Comparison of ENCODE assay signal across 13 mouse cellular contexts in the genomic region with DNA sequence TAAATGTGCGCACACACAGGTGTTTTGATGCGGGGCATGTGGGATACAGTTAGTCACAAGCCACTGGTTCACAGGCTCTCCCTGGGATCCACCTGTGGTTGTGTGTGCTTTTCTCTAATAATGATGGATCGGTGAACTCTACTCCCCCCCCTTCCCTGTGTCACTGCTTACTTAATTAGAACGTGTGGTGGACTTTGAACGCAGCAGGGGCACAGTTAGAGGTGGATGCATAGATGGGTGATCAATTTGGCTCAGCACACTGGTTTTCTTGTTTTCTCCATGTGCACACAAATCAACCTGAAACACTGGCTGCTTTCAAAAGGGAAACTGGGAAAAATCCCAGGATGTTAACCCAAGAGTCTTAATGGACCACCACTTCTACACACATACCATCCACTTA. TPM values are rescaled to one million over a fixed set of nuclear protein-coding genes. Genes with fewer than 3 reads are reported as not detected.
DNase-seq lines count a peak whose midpoint lies in the region; ATAC-seq and TF ChIP-seq lines count a peak whose summit lies in the region.
"Had no signal": no experiment of that assay in that cellular context is flagged by ENCODE, and none has a peak within 500 bp of the region (broad histone marks: within the 10 kb centered on the region; RNA-seq: fewer than 3 reads in every experiment).

No protein-coding gene starts in this region.

- no peak overlapping the region for H3K9ac ChIP-seq in hindbrain, embryonic 11.5 days (ENCODE audit: low read depth, low read length)
- H3K9ac ChIP-seq in stomach, embryonic 15.5 days: no peak overlapping the region
- H3K9ac ChIP-seq in stomach, postnatal 0 days (ENCODE audit: low read length): no peak overlapping the region
- H3K9ac ChIP-seq in liver, embryonic 15.5 days: no peak overlapping the region

- no peaks in the 10 kb centered on the region for H3K27me3 ChIP-seq in hindbrain, embryonic 10.5 days (ENCODE audit: insufficient read depth, poor library complexity, severe bottlenecking)
- H3K27me3 ChIP-seq in hindbrain, embryonic 11.5 days (ENCODE audit: control insufficient read depth, insufficient read depth, low read length): no peaks in the 10 kb centered on the region
- no peaks in the 10 kb centered on the region for H3K27me3 ChIP-seq in stomach, embryonic 15.5 days (replicated peaks)
- H3K27me3 ChIP-seq in stomach, postnatal 0 days (ENCODE audit: control insufficient read depth, insufficient read depth, low read length): no peaks in the 10 kb centered on the region
- H3K27me3 ChIP-seq in liver, embryonic 15.5 days: peaks cover 28% of the 10 kb centered on the region

- peaks cover 41% of the 10 kb centered on the region for H3K4me1 ChIP-seq in hindbrain, embryonic 10.5 days (replicated peaks)
- peaks cover 6% of the 10 kb centered on the region; the same call in 1 of the 2 replicates for H3K4me1 ChIP-seq in hindbrain, embryonic 11.5 days (replicated peaks; ENCODE audit: control insufficient read depth, insufficient read depth, low read length)
- peaks cover 22% of the 10 kb centered on the region for H3K4me1 ChIP-seq in stomach, embryonic 15.5 days
- no peaks in the 10 kb centered on the region for H3K4me1 ChIP-seq in stomach, postnatal 0 days (replicated peaks; ENCODE audit: control insufficient read depth, insufficient read depth)
- peaks cover 53% of the 10 kb centered on the region for H3K4me1 ChIP-seq in liver, embryonic 15.5 days (replicated peaks)

- ATAC-seq in hindbrain, embryonic 11.5 days (ENCODE audit: low FRiP score): no peak
- no peak for ATAC-seq in stomach, embryonic 15.5 days (ENCODE audit: insufficient read depth, low FRiP score, low read depth)
- ATAC-seq in stomach, postnatal 0 days (ENCODE audit: low FRiP score, low TSS enrichment): no peak
- ATAC-seq in liver, embryonic 15.5 days (ENCODE audit: insufficient read depth): no peak

- H3K36me3 ChIP-seq in hindbrain, embryonic 10.5 days: peaks cover 55% of the 10 kb centered on the region
- H3K36me3 ChIP-seq in hindbrain, embryonic 11.5 days (ENCODE audit: control insufficient read depth, insufficient read depth, low read length): peaks cover 9% of the 10 kb centered on the region
- peaks cover 20% of the 10 kb centered on the region for H3K36me3 ChIP-seq in stomach, embryonic 15.5 days
- H3K36me3 ChIP-seq in stomach, postnatal 0 days (ENCODE audit: control insufficient read depth, insufficient read depth, low read length): peaks cover 13% of the 10 kb centered on the region; the same call in 1 of the 2 replicates
- peaks cover 18% of the 10 kb centered on the region; the same call in 1 of the 2 replicates for H3K36me3 ChIP-seq in liver, embryonic 15.5 days (replicated peaks)

- TF ChIP-seq EP300 in stomach, postnatal 0 days (optimal IDR thresholded peaks at IDR 0.05): no peak

- no peaks in the 10 kb centered on the region for H3K9me3 ChIP-seq in hindbrain, embryonic 10.5 days
- H3K9me3 ChIP-seq in hindbrain, embryonic 11.5 days (ENCODE audit: control insufficient read depth, low read length): no peaks in the 10 kb centered on the region
- no peaks in the 10 kb centered on the region for H3K9me3 ChIP-seq in stomach, embryonic 15.5 days
- H3K9me3 ChIP-seq in stomach, postnatal 0 days (ENCODE audit: control insufficient read depth, low read length): no peaks in the 10 kb centered on the region
- H3K9me3 ChIP-seq in liver, embryonic 15.5 days (replicated peaks): no peaks in the 10 kb centered on the region

- H3K27ac ChIP-seq in hindbrain, embryonic 10.5 days: no peak overlapping the region
- no peak overlapping the region for H3K27ac ChIP-seq in hindbrain, embryonic 11.5 days (ENCODE audit: low read depth, low read length)
- no peak overlapping the region for H3K27ac ChIP-seq in stomach, embryonic 15.5 days
- no peak overlapping the region for H3K27ac ChIP-seq in stomach, postnatal 0 days (replicated peaks)
- peak overlapping the region; percentile 33; the same call in 1 of the 2 replicates for H3K27ac ChIP-seq in liver, embryonic 15.5 days (replicated peaks)

- no peak for TF ChIP-seq CTCF in stomach, postnatal 0 days (IDR thresholded peaks at IDR 0.05; ENCODE audit: low read depth)

- peak overlapping the region; percentile 99; the same call in 1 of the 2 replicates for H3K4me3 ChIP-seq in hindbrain, embryonic 10.5 days
- H3K4me3 ChIP-seq in hindbrain, embryonic 11.5 days (ENCODE audit: low read depth, low read length): no peak overlapping the region
- no peak overlapping the region for H3K4me3 ChIP-seq in stomach, embryonic 15.5 days (replicated peaks)
- H3K4me3 ChIP-seq in stomach, postnatal 0 days (ENCODE audit: low read depth, low read length): no peak overlapping the region
- H3K4me3 ChIP-seq in liver, embryonic 15.5 days (replicated peaks): no peak overlapping the region

- no peak for DNase-seq in hindbrain, embryonic 10.5 days (ENCODE audit: low spot score)
- no peak for DNase-seq in hindbrain, embryonic 11.5 days (ENCODE audit: low spot score)
- no peak for DNase-seq in stomach, postnatal 0 days (ENCODE audit: low spot score)
- DNase-seq in thymus, postnatal 25 days: no peak
- DNase-seq in spleen, postnatal 10 days (ENCODE audit: low spot score in 2 of 2): no peak
- DNase-seq in testis, postnatal 10 days (ENCODE audit: low spot score): no peak
- DNase-seq: cerebellum, postnatal 36 days; gastrocnemius, postnatal 36 days; heart, postnatal 10 days; left cerebral cortex, postnatal 4 days; lung, postnatal 4 days had no signal

- 89% methylated on average over 5 of the region's 5 CpGs for WGBS in hindbrain, embryonic 10.5 days
- WGBS in hindbrain, embryonic 11.5 days: 87% methylated on average over 5 of the region's 5 CpGs
- WGBS in stomach, embryonic 15.5 days: 67% methylated on average over 5 of the region's 5 CpGs
- 72% methylated on average over 5 of the region's 5 CpGs for WGBS in stomach, postnatal 0 days
- 73% methylated on average over 5 of the region's 5 CpGs for WGBS in liver, embryonic 15.5 days (ENCODE audit: insufficient replicate concordance)

- H3K4me2 ChIP-seq in hindbrain, embryonic 11.5 days (replicated peaks; ENCODE audit: low read depth, low read length): no peak overlapping the region
- peak overlapping the region; percentile 79; the same call in 1 of the 2 replicates for H3K4me2 ChIP-seq in stomach, embryonic 15.5 days
- no peak overlapping the region for H3K4me2 ChIP-seq in stomach, postnatal 0 days (replicated peaks; ENCODE audit: low read depth)
- H3K4me2 ChIP-seq in liver, embryonic 15.5 days: no peak overlapping the region

RNA-seq across cellular contexts. Expression of a gene that starts 2.6 kb away (rescaled TPM):
- polyA plus RNA-seq in hindbrain, embryonic 10.5 days (2016; fragmentation: Nextera tagmentation; extraction: Ambion mirVana): 103 and 117 TPM in 2 replicates
- polyA plus RNA-seq in hindbrain, embryonic 11.5 days (2014; fragmentation: Nextera tagmentation; extraction: Ambion mirVana): 80.2 and 93.6 TPM in 2 replicates
- 61.2 and 65.7 TPM in 2 replicates for polyA plus RNA-seq in stomach, embryonic 15.5 days (2015; fragmentation: Nextera tagmentation; extraction: Ambion mirVana)
- polyA plus RNA-seq in stomach, postnatal 0 days (2015; fragmentation: Nextera tagmentation; extraction: Ambion mirVana): 19.2 and 20.7 TPM in 2 replicates
- polyA plus RNA-seq in liver, embryonic 15.5 days (2015; fragmentation: Nextera tagmentation; extraction: Ambion mirVana): 14.2 and 17.2 TPM in 2 replicates

RNA-seq across cellular contexts. Expression of a gene that starts 48.5 kb away (rescaled TPM):
- polyA plus RNA-seq in hindbrain, embryonic 10.5 days (2016; fragmentation: Nextera tagmentation; extraction: Ambion mirVana): 0.45 and 0.55 TPM in 2 replicates
- polyA plus RNA-seq in hindbrain, embryonic 11.5 days (2014; fragmentation: Nextera tagmentation; extraction: Ambion mirVana): 0.63 and 1.4 TPM in 2 replicates
- 16.0 and 17.7 TPM in 2 replicates for polyA plus RNA-seq in stomach, embryonic 15.5 days (2015; fragmentation: Nextera tagmentation; extraction: Ambion mirVana)
- polyA plus RNA-seq in stomach, postnatal 0 days (2015; fragmentation: Nextera tagmentation; extraction: Ambion mirVana): 112 and 116 TPM in 2 replicates
- polyA plus RNA-seq in liver, embryonic 15.5 days (2015; fragmentation: Nextera tagmentation; extraction: Ambion mirVana): 1.6 and 2.2 TPM in 2 replicates
